Mouse (Mus musculus) limb, embryonic 12.5 days (tissue): ENCODE data around the gene Gm44973. TPM values are rescaled to one million over a fixed set of nuclear protein-coding genes. Genes with fewer than 3 reads are reported as not detected.
"Not testable (repeated sequence)": the region's sequence is repeated elsewhere in the genome, so short reads cannot be mapped to it uniquely, and the experiment has no call there.

Experiments
- ATAC-seq: fragments of 200-750 bp; cut with Nextera tagmentation; 2 replicates; pipeline ENCODE4 v1.8.0; 2017; ENCODE audit warnings: low read depth, moderate TSS enrichment; ENCODE audit not compliant: insufficient number of reproducible peaks, insufficient read depth, low FRiP score, low TSS enrichment
- H3K27ac ChIP-seq: fragments of 300-500 bp; sonication (generic); 2 replicates; pipeline ENCODE4 v1.5.1; 2016; ENCODE audit warnings: mild to moderate bottlenecking, moderate library complexity
- H3K27me3 ChIP-seq: fragments of 300-500 bp; sonication (generic); 2 replicates; pipeline ENCODE4 v1.6.1; 2016; ENCODE audit warnings: mild to moderate bottlenecking, moderate library complexity
- H3K36me3 ChIP-seq: fragments of 300-500 bp; sonication (generic); 2 replicates; pipeline ENCODE4 v1.6.1; 2016; ENCODE audit warnings: mild to moderate bottlenecking, moderate library complexity
- H3K4me1 ChIP-seq: fragments of 300-500 bp; sonication (generic); replicated peaks from 2 replicates; pipeline ENCODE4 v1.6.1; 2016
- H3K4me2 ChIP-seq: fragments of 300-500 bp; sonication (generic); 2 replicates; pipeline ENCODE4 v1.6.1; 2016; ENCODE audit warnings: mild to moderate bottlenecking, moderate library complexity
- H3K4me3 ChIP-seq: fragments of 300-500 bp; sonication (generic); replicated peaks from 2 replicates; pipeline ENCODE4 v1.5.1; 2016; ENCODE audit warnings: mild to moderate bottlenecking
- H3K9ac ChIP-seq: fragments of 300-500 bp; sonication (generic); replicated peaks from 2 replicates; pipeline ENCODE4 v1.6.1; 2016; ENCODE audit warnings: mild to moderate bottlenecking, moderate library complexity
- H3K9me3 ChIP-seq: fragments of 300-500 bp; sonication (generic); 2 replicates; pipeline ENCODE4 v1.6.1; 2016; ENCODE audit warnings: mild to moderate bottlenecking, moderate library complexity
- WGBS: fragments of 180-500 bp; shearing (Covaris S2); methylation state at CpG from one replicate; pipeline ENCODE4 v1.1.7; 2016; 5-methylcytosine and 5-hydroxymethylcytosine counted together
- polyA plus RNA-seq: library from polyadenylated mRNA; unstranded; fragments of >200 nt; fragmentation: Nextera tagmentation; extraction: Ambion mirVana; gene quantifications from 2 replicates; pipeline ENCODE4 v1.2.1, GENCODE M21; 2016

Gene Gm44973
- polyA plus RNA-seq, 1 experiment from 2014 or later: not detected

- H3K36me3 ChIP-seq: peaks cover 31% of the 10 kb centered on the region
- peak; percentile 75 for ATAC-seq
- peak within 1 kb of the TSS; percentile 74 for H3K9ac ChIP-seq
- H3K9me3 ChIP-seq: peaks cover 15% of the 10 kb centered on the region
- peak within 1 kb of the TSS; percentile 59 for H3K4me3 ChIP-seq
- 0 out of 2 replicates have a peak within 1 kb of the TSS, but pooled peaks have one; percentile 45 for H3K27ac ChIP-seq
- 5% methylated on average over 24 of the region's 26 CpGs for WGBS
- peak within 1 kb of the TSS; percentile 83 for H3K4me2 ChIP-seq
- peaks cover 25% of the 10 kb centered on the region for H3K4me1 ChIP-seq
- peaks cover 33% of the 10 kb centered on the region for H3K27me3 ChIP-seq
These were observed 19.0 kb upstream of the Gm44973 start, which contains the start of gene Zfp579 for GRCm38 (mm10) chr7:4996003-4996895. Zfp579 (minus strand) TSS chr7:4996158.

DNA sequence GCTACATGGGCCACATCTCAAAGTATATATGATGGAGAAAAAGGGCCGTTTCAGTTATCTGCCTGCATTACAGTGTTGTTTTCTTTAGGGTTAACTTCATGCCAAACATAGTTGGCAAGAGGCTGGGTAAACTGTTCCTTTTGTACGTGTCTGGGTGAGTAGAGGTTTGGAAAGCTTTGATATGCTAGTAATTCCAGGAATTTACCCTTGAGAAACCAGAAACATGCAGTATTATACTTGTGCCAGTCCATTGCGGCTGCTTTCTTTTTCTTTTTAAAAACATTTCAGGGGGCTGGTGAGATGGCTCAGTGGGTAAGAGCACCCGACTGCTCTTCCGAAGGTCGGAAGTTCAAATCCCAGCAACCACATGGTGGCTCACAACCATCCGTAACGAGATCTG, 18.4 kb upstream of the Gm44973 start:
- Histone ChIP-seq H3K9me3 (0 out of 2 replicates have a peak, but pooled peaks cover 13% of the 10 kb centered on the region), H3K27ac (no peak overlapping the region), H3K4me2 (peak overlapping the region; percentile 83), H3K9ac (peak overlapping the region; percentile 74; the same call in 1 of the 2 replicates), H3K4me1 (peaks cover 25% of the 10 kb centered on the region), H3K27me3 (peaks cover 33% of the 10 kb centered on the region), H3K36me3 (peaks cover 24% of the 10 kb centered on the region), H3K4me3 (peak overlapping the region; percentile 59)
- WGBS: 70% methylated on average over 8 of the region's 8 CpGs
- ATAC-seq: no peak

- Histone ChIP-seq H3K36me3 (no peaks in the 10 kb centered on the region), H3K4me3 (no peak overlapping the region), H3K27ac (no peak overlapping the region), H3K4me1 (peaks cover 13% of the 10 kb centered on the region), H3K9ac (no peak overlapping the region), H3K27me3 (peaks cover 5% of the 10 kb centered on the region), H3K4me2 (no peak overlapping the region), H3K9me3 (0 out of 2 replicates have a peak, but pooled peaks cover 6% of the 10 kb centered on the region)
- 68% methylated on average over 2 of the region's 2 CpGs for WGBS
- no peak for ATAC-seq
These were observed 15.4 kb upstream of the Gm44973 start for GRCm38 (mm10) chr7:4999876-5000275.

GRCm38 (mm10) chr7:5002876-5003275, 12.4 kb upstream of the Gm44973 start:
- H3K27me3 ChIP-seq, H3K4me3 ChIP-seq, H3K9me3 ChIP-seq, H3K4me1 ChIP-seq, H3K4me2 ChIP-seq, ATAC-seq, H3K27ac ChIP-seq, H3K9ac ChIP-seq: not testable (repeated sequence)
- WGBS: 71% methylated on average over 8 of the region's 8 CpGs
- H3K36me3 ChIP-seq: peaks cover 18% of the 10 kb centered on the region

DNA sequence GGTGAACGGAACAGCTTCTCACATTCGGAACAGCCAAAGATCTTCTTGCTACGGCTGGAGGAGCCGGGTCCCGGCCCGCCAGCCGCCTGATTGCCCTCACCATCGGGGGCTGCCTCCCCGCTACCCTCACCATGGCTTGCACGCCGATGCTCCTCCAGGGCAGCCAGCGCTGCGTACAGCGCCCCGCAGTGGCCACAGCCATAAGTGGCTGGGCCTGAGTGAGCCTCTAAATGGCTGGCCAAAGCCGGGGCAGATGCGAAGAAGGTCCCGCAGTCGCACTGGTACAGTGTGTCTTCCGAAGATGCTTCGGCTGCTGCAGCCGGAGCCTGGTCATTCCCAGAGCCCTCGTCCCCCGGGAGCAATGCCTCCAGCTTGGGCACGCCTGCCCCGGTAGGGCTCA, 7.1 kb upstream of the Gm44973 start:
- Histone ChIP-seq H3K27me3 (no peaks in the 10 kb centered on the region), H3K36me3 (peaks cover 72% of the 10 kb centered on the region), H3K9me3 (peaks cover 7% of the 10 kb centered on the region; the same call in 1 of the 2 replicates), H3K27ac (no peak overlapping the region), H3K4me2 (no peak overlapping the region), H3K9ac (no peak overlapping the region), H3K4me1 (no peaks in the 10 kb centered on the region), H3K4me3 (no peak overlapping the region)
- no peak for ATAC-seq
- 95% methylated on average over 26 of the region's 26 CpGs for WGBS

- H3K36me3 ChIP-seq: peaks cover 63% of the 10 kb centered on the region
- no peak for ATAC-seq
- H3K9ac ChIP-seq: no peak overlapping the region
- 92% methylated on average over 27 of the region's 27 CpGs for WGBS
- 0 out of 2 replicates have a peak overlapping the region, but pooled peaks have one; percentile 66 for H3K4me3 ChIP-seq
- no peak overlapping the region for H3K27ac ChIP-seq
- no peaks in the 10 kb centered on the region for H3K27me3 ChIP-seq
- 0 out of 2 replicates have a peak, but pooled peaks cover 5% of the 10 kb centered on the region for H3K4me1 ChIP-seq
- H3K9me3 ChIP-seq: peaks cover 7% of the 10 kb centered on the region; the same call in 1 of the 2 replicates
- peak overlapping the region; percentile 61 for H3K4me2 ChIP-seq
These were observed 2.4 kb upstream of the Gm44973 start for GRCm38 (mm10) chr7:5012681-5013513.

DNA sequence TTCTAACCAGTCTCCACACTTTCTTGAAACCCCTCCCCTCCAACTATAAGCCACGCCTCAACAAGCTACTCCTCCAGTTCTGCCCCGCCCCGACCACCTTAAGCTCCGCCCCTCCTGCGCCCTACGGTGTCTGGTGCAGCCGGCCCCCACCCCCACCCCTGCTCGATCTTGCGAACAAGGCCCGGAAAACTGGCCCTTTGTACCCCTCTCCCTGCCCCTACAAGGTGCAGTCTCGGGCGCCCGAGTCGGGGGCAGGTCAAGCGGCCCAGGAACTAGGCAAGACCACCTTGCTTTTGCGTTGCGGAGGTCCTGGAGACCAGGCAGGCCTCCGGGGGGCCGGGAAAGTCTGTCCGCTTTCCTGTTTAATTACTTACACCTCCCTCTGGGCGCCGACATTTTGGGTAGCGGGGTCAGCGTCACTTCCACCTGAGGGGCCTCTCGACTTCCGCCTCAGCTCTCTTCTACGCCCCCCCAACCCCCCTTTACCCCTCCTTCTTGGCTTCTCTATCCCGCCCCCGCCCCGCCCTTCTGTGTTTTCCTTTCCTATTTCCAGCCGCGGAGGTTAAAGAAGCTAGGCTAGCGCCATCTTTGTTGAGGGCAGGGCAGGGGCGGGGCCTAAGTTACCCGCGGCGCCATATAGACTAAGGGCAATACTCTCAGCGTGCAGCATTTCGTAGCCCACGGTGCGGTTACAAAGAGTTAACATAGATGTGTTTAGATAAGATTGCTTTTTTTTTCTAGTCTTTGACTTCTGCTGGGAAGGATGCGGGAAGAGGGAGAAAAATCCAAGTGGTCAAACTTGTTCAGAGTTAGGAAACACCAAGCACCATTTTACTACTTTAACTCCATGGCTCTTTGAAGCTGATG, 812 bp upstream of the Gm44973 start, which contains the start of the genes Zfp524 and Fiz1:
Gene Zfp524, plus strand, starts transcription at position 165 of the 867 bp plus-strand sequence.
Gene Fiz1, minus strand, starts transcription at position 447 of the 867 bp plus-strand sequence.
- ATAC-seq: peak; percentile 79
- H3K9me3 ChIP-seq: no peaks in the 10 kb centered on the region
- H3K27ac ChIP-seq: peak within 1 kb of the TSS; percentile 98
- H3K36me3 ChIP-seq: peaks cover 48% of the 10 kb centered on the region
- H3K4me1 ChIP-seq: peaks cover 9% of the 10 kb centered on the region
- H3K9ac ChIP-seq: peak within 1 kb of the TSS; percentile 85
- peak within 1 kb of the TSS; percentile 61 for H3K4me2 ChIP-seq
- peak within 1 kb of the TSS; percentile 66 for H3K4me3 ChIP-seq
- no peaks in the 10 kb centered on the region for H3K27me3 ChIP-seq
- under 1% methylated on average over 42 of the region's 42 CpGs for WGBS

GRCm38 (mm10) chr7:5016057-5016456, 761 bp downstream of the Gm44973 start:
- H3K36me3 ChIP-seq: peaks cover 32% of the 10 kb centered on the region
- no peaks in the 10 kb centered on the region for H3K27me3 ChIP-seq
- H3K9ac ChIP-seq: peak overlapping the region; percentile 64; the same call in 1 of the 2 replicates
- peak overlapping the region; percentile 98 for H3K27ac ChIP-seq
- H3K4me3 ChIP-seq: peak overlapping the region; percentile 66
- ATAC-seq: no peak
- no peaks in the 10 kb centered on the region for H3K9me3 ChIP-seq
- WGBS: 69% methylated on average over 3 of the region's 3 CpGs
- H3K4me1 ChIP-seq: peaks cover 13% of the 10 kb centered on the region
- peak overlapping the region; percentile 61 for H3K4me2 ChIP-seq

- no peak for ATAC-seq
- H3K27me3 ChIP-seq: no peaks in the 10 kb centered on the region
- WGBS: 97% methylated on average over 2 of the region's 2 CpGs
- H3K9ac ChIP-seq: no peak overlapping the region
- H3K9me3 ChIP-seq: no peaks in the 10 kb centered on the region
- H3K36me3 ChIP-seq: peaks cover 26% of the 10 kb centered on the region
- H3K27ac ChIP-seq: no peak overlapping the region
- peaks cover 21% of the 10 kb centered on the region for H3K4me1 ChIP-seq
- no peak overlapping the region for H3K4me2 ChIP-seq
- no peak overlapping the region for H3K4me3 ChIP-seq
These were observed 1.6 kb downstream of the Gm44973 start for GRCm38 (mm10) chr7:5016920-5017319.

- peaks cover 23% of the 10 kb centered on the region for H3K4me1 ChIP-seq
- no peak overlapping the region for H3K27ac ChIP-seq
- H3K36me3 ChIP-seq: peaks cover 26% of the 10 kb centered on the region
- 93% methylated on average over 16 of the region's 16 CpGs for WGBS
- no peak overlapping the region for H3K4me3 ChIP-seq
- H3K4me2 ChIP-seq: no peak overlapping the region
- H3K9ac ChIP-seq: no peak overlapping the region
- H3K27me3 ChIP-seq: no peaks in the 10 kb centered on the region
- no peaks in the 10 kb centered on the region for H3K9me3 ChIP-seq
- ATAC-seq: no peak
These were observed 2.1 kb downstream of the Gm44973 start for GRCm38 (mm10) chr7:5017352-5017751.
